Mouse (Mus musculus) bone marrow macrophage, adult 2 months (primary cell): ENCODE data around the gene Snrpd3.

Experiments used
- CTCF ChIP-seq: IDR thresholded peaks from 2 replicates; pipeline ENCODE4 v1.5.1; 2012; ENCODE audit warnings: low read depth, mild to moderate bottlenecking, low read length, moderate library complexity
- POLR2A ChIP-seq: IDR thresholded peaks from 2 replicates; pipeline ENCODE4 v1.6.1; 2012; ENCODE audit warnings: mild to moderate bottlenecking, low read depth, low read length, borderline replicate concordance

DNA sequence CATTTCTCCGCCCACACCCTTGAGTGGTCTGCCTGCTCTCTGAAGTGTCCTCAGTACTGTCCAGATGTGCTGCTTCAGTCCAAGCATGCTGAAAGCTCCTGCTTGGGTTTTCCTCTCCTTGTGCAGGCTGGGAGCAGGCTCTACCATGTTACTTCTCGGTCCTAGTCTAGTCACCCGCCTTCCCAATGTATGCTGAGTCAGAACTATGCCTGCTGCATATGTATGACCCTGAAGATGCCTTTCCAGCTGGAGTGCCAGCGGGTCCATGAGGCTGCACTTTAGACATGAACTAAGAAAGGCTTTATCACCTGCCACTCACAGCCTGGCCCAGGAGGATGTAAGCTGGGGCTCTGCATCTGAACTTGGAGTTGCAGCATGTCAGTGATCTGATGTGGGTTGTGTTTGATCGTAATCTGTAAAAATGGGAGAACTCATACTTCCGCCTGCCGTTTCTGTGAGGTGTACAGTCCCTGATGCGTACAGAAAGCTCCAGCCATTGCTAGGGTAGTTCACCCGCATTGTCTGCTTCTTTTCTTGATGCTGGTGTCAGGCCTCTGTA is 14.3 kb downstream of the Snrpd3 start:
- no peak for TF ChIP-seq CTCF
- no peak for TF ChIP-seq POLR2A
